Mouse (Mus musculus) kidney, adult 2 months (tissue): ENCODE results near the gene Arpc1a.
"Not testable (repeated sequence)": the region's sequence is repeated elsewhere in the genome, so short reads cannot be mapped to it uniquely, and the experiment has no call there.

ENCODE experiments used
- CTCF ChIP-seq: fragments of 200-500 bp; conservative IDR thresholded peaks from 2 replicates; pipeline ENCODE4 v1.5.1; 2011; ENCODE audit warnings: low read depth, mild to moderate bottlenecking, control low read depth, low read length, moderate library complexity, mixed read lengths; ENCODE audit not compliant: insufficient read depth, insufficient read length
- POLR2A ChIP-seq: fragments of 200-500 bp; IDR thresholded peaks from one replicate; pipeline ENCODE4 v1.6.1; 2011; ENCODE audit warnings: low read depth, low read length, control low read depth

- not testable (repeated sequence) for TF ChIP-seq CTCF, POLR2A
Observed at GRCm38 (mm10) chr5:145054187-145054586, 29.4 kb upstream of the Arpc1a start.
